Mouse (Mus musculus) bone marrow, adult 2 months (tissue): ENCODE measurements at regions not wholly inside any gene's neighbourhood (a gene's known extent, or its start where the extent isn't known, plus 50 kb on each side); places are given as distances from the start of the nearest gene placed in this dataset.

Source experiments
- CTCF ChIP-seq: fragments of 200-500 bp; IDR thresholded peaks from 2 replicates; pipeline ENCODE4 v1.5.1; 2011; ENCODE audit warnings: low read length, control low read depth; ENCODE audit not compliant: control insufficient read depth, insufficient read depth
- POLR2A ChIP-seq: fragments of 200-500 bp; IDR thresholded peaks from 2 replicates; pipeline ENCODE4 v1.6.1; 2011; ENCODE audit warnings: low read depth, mild to moderate bottlenecking, control low read depth, low read length, borderline replicate concordance; ENCODE audit not compliant: control insufficient read depth

- TF ChIP-seq CTCF (no peak), POLR2A (no peak)
Measured at GRCm38 (mm10) chr2:75312246-75312645, 346.8 kb upstream of the Hnrnpa3 start.
